Mouse (Mus musculus) testis, adult 2 months (tissue): ENCODE measurements around the gene AU015836.

ENCODE experiments used
- CTCF ChIP-seq: fragments of 200-500 bp; IDR thresholded peaks from 2 replicates; pipeline ENCODE4 v1.5.1; 2012; ENCODE audit warnings: low read depth, mild to moderate bottlenecking, inconsistent platforms, low read length, moderate library complexity; ENCODE audit not compliant: control insufficient read depth, insufficient read depth, insufficient replicate concordance
- POLR2A ChIP-seq: fragments of 200-500 bp; IDR thresholded peaks from 2 replicates; pipeline ENCODE4 v1.6.1; 2012; ENCODE audit warnings: low read depth, mild to moderate bottlenecking, inconsistent platforms, low read length, moderate library complexity; ENCODE audit not compliant: control insufficient read depth

DNA sequence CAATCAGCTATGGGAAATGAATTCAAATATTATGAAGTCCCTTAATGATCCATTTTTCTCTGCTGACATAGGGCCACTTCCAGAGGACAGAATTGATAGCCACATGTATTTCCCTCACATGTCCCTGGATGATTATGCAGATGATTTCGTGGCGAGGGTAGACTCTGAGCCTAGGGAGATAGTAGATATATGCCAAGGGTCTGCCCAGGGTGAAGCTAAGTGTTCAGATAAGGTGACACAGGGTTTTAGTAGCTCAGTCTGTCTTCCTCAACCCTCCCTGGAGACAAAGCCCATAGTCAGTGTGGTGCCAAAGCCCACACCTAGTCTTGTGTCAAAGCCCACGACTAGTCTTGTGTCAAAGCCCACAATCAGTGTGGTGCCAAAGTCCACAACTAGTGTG lies 13.7 kb downstream of the AU015836 start:
- no peak for TF ChIP-seq CTCF
- no peak for TF ChIP-seq POLR2A
